Mouse (Mus musculus) CH12.LX (cell line): ENCODE results near the gene Cul9.

Experiments used
- CHD1 ChIP-seq: IDR thresholded peaks from 2 replicates; pipeline ENCODE4 v1.6.1; 2012; ENCODE audit warnings: low read depth, low read length, improper control_type of control experiment, inconsistent platforms
- EP300 ChIP-seq: IDR thresholded peaks from 2 replicates; pipeline ENCODE4 v1.6.1; 2011; ENCODE audit warnings: low read length, improper control_type of control experiment
- POLR2A ChIP-seq: IDR thresholded peaks from 2 replicates; pipeline ENCODE4 v1.6.1; 2011; ENCODE audit warnings: low read depth, mild to moderate bottlenecking, improper control_type of control experiment, low read length
- SIN3A ChIP-seq: IDR thresholded peaks from 2 replicates; pipeline ENCODE4 v1.6.1; 2012; ENCODE audit warnings: low read length, improper control_type of control experiment, inconsistent platforms
- TCF12 ChIP-seq: IDR thresholded peaks from 2 replicates; pipeline ENCODE4 v1.6.1; 2014; ENCODE audit warnings: low read depth, mild to moderate bottlenecking, inconsistent platforms, low read length, improper control_type of control experiment

GRCm38 (mm10) chr17:46558151-46558550 lies 12.0 kb upstream of the Cul9 start:
- TF ChIP-seq EP300 (0 out of 2 replicates have a peak, but pooled peaks have one; percentile 12), SIN3A (no peak), CHD1 (no peak), TCF12 (no peak), POLR2A (no peak)
